ENCODE assay signal across 10 mouse cellular contexts in the genomic region with DNA sequence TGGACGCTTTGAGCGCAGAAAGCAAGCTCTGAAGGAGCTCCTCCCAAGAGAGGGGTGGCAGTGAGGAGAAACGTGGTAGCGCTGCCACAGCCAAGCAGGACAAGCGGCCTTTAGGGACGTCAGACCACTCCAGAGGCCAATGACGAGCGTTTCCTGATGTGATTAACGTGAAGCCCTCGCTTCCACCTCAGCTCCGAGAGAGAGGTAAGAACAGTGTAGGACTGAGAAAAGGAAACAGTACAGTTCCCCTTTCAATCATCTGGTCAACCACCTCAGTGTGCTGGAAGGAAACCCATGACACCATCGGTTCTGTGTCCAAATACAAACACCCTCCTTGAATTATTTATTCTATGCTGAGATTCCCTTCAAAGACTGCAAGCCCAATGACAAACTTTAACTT. TPM values are rescaled to one million over a fixed set of nuclear protein-coding genes. Genes with fewer than 3 reads are reported as not detected.
A peak's percentile ranks its signal among the peaks of the same experiment; 100 is the strongest.
DNase-seq lines count a peak whose midpoint lies in the region; ATAC-seq and TF ChIP-seq lines count a peak whose summit lies in the region.
"Had no signal": no experiment of that assay in that cellular context is flagged by ENCODE, and none has a peak within 500 bp of the region (broad histone marks: within the 10 kb centered on the region; RNA-seq: fewer than 3 reads in every experiment).

No protein-coding gene starts in this region.

- no peaks in the 10 kb centered on the region for H3K9me3 ChIP-seq in liver, embryonic 12.5 days (replicated peaks)
- H3K9me3 ChIP-seq: hindbrain, embryonic 10.5 days had no signal

- peak overlapping the region; percentile 34; the same call in 1 of the 2 replicates for H3K4me2 ChIP-seq in liver, embryonic 12.5 days

- no peak overlapping the region for H3K9ac ChIP-seq in liver, embryonic 12.5 days

- H3K4me3 ChIP-seq in layer of hippocampus, adult 2 months, result peak overlapping the region; percentile 11; the same call in 1 of the 2 replicates
- no peak overlapping the region for H3K4me3 ChIP-seq in thymus, adult 2 months (ENCODE audit: control insufficient read depth, insufficient read depth, low read length)
- H3K4me3 ChIP-seq in liver, embryonic 12.5 days, result no peak overlapping the region
- H3K4me3 ChIP-seq: hindbrain, embryonic 10.5 days had no signal

- no peak for TF ChIP-seq CTCF in layer of hippocampus, adult 2 months (conservative IDR thresholded peaks at IDR 0.05)
- no peak for TF ChIP-seq CTCF in thymus, adult 2 months (IDR thresholded peaks at IDR 0.05; ENCODE audit: borderline replicate concordance, control insufficient read depth, extremely low read depth, insufficient read depth, low read length, poor library complexity)

- no peak for TF ChIP-seq POLR2A in thymus, adult 2 months (IDR thresholded peaks at IDR 0.05; ENCODE audit: control insufficient read depth, extremely low read depth, insufficient read depth, low read length, poor library complexity)

- no peaks in the 10 kb centered on the region for H3K27me3 ChIP-seq in thymus, adult 2 months (ENCODE audit: control insufficient read depth, insufficient read depth, low read length)
- H3K27me3 ChIP-seq in liver, embryonic 12.5 days (replicated peaks), result no peaks in the 10 kb centered on the region
- H3K27me3 ChIP-seq in splenic B cell, adult 2 months (ENCODE audit: control insufficient read depth, insufficient read depth, low read length, poor library complexity, severe bottlenecking), result no peaks in the 10 kb centered on the region

- no peak for ATAC-seq in liver, embryonic 12.5 days

- H3K36me3 ChIP-seq in thymus, adult 2 months (ENCODE audit: control insufficient read depth, insufficient read depth, low read length), result peaks cover 10% of the 10 kb centered on the region
- H3K36me3 ChIP-seq in liver, embryonic 12.5 days, result peaks cover 26% of the 10 kb centered on the region
- no peaks in the 10 kb centered on the region; the same call in 1 of the 2 replicates for H3K36me3 ChIP-seq in splenic B cell, adult 2 months (ENCODE audit: control insufficient read depth, insufficient read depth, low read length, poor library complexity, severe bottlenecking)

- H3K4me1 ChIP-seq in thymus, adult 2 months (replicated peaks; ENCODE audit: control insufficient read depth, insufficient read depth, low read length), result peaks cover 24% of the 10 kb centered on the region
- peaks cover 66% of the 10 kb centered on the region for H3K4me1 ChIP-seq in liver, embryonic 12.5 days

- 44% methylated on average over 12 of the region's 12 CpGs for WGBS in thymus, adult 2 months
- whole genome bisulfite sequencing in liver, embryonic 12.5 days (ENCODE audit: insufficient replicate concordance), result 29% methylated on average over 12 of the region's 12 CpGs

- H3K27ac ChIP-seq in layer of hippocampus, adult 2 months, result peak overlapping the region; percentile 57
- H3K27ac ChIP-seq in thymus, adult 2 months (ENCODE audit: control insufficient read depth, insufficient read depth, low read length), result peak overlapping the region; percentile 15; the same call in 1 of the 2 replicates
- no peak overlapping the region for H3K27ac ChIP-seq in liver, embryonic 12.5 days
- H3K27ac ChIP-seq: hindbrain, embryonic 10.5 days had no signal

- no peak for DNase-seq in layer of hippocampus, adult 2 months (ENCODE audit: low spot score in 2 of 2)
- DNase-seq in layer of hippocampus, adult 9-10 months (ENCODE audit: low spot score), result no peak
- DNase-seq in thymus, adult 2 months, result no peak
- DNase-seq in thymus, postnatal 10 days (ENCODE audit: low spot score in 2 of 2), result no peak
- DNase-seq in splenic B cell, adult 2 months (ENCODE audit: low read depth, low spot score), result peak; percentile 73
- no peak for DNase-seq in c-Kit-positive CD71-positive TER-119-positive erythroid progenitor cells, embryonic 14.5 days (ENCODE audit: low spot score)
- no peak for DNase-seq in urinary bladder, postnatal 10 days (ENCODE audit: low spot score)
- DNase-seq: cerebellum, adult 2 months had no signal

RNA-seq across cellular contexts. Expression of a gene that starts 3.6 kb away (rescaled TPM):
- 100 to 1,000 TPM; 223 to 226 TPM for total RNA-seq in layer of hippocampus, adult 2 months (2021)
- 917 and 1,025 TPM in 2 replicates for polyA plus RNA-seq in thymus, adult 2 months (2012; rRNA removed)
- polyA plus RNA-seq in liver, embryonic 12.5 days (2016; fragmentation: Nextera tagmentation; extraction: Ambion mirVana), result 32.6 and 35.1 TPM in 2 replicates

RNA-seq across cellular contexts. Expression of a gene that starts 10.5 kb away (rescaled TPM):
- total RNA-seq in layer of hippocampus, adult 2 months (2021), result 100 to 1,000 TPM; 189 to 208 TPM
- 48.3 and 52.4 TPM in 2 replicates for polyA plus RNA-seq in thymus, adult 2 months (2012; rRNA removed)
- polyA plus RNA-seq in liver, embryonic 12.5 days (2016; fragmentation: Nextera tagmentation; extraction: Ambion mirVana), result 12.5 and 13.3 TPM in 2 replicates

Comparison
In these comparisons a context has a peak if more than half of its experiments do, and no peak if none do; other contexts are left out.
1. RNA of a gene that starts 3.6 kb away (polyA plus RNA-seq): 917 to 1,025 TPM in thymus, adult 2 months; 32.6 to 35.1 TPM in liver, embryonic 12.5 days; every median in the first group is over 10 times any median in the second.